Mouse (Mus musculus) testis, adult 2 months (tissue): Measurements from ENCODE around the gene Tbl1x.

Source experiments
- CTCF ChIP-seq: fragments of 200-500 bp; IDR thresholded peaks from 2 replicates; pipeline ENCODE4 v1.5.1; 2012; ENCODE audit warnings: low read depth, mild to moderate bottlenecking, inconsistent platforms, low read length, moderate library complexity; ENCODE audit not compliant: control insufficient read depth, insufficient read depth, insufficient replicate concordance
- POLR2A ChIP-seq: fragments of 200-500 bp; IDR thresholded peaks from 2 replicates; pipeline ENCODE4 v1.6.1; 2012; ENCODE audit warnings: low read depth, mild to moderate bottlenecking, inconsistent platforms, low read length, moderate library complexity; ENCODE audit not compliant: control insufficient read depth

GRCm38 (mm10) chrX:77533922-77534321 lies 23.1 kb downstream of the Tbl1x start:
- TF ChIP-seq POLR2A, result no peak
- no peak for TF ChIP-seq CTCF
